Mouse (Mus musculus) kidney, adult 2 months (tissue): ENCODE data around the gene Med22. TPM values are rescaled to one million over a fixed set of nuclear protein-coding genes. Genes with fewer than 3 reads are reported as not detected.

Source experiments
- DNase-seq: peaks from one replicate; pipeline ENCODE4 v3.0.0; 2021
- H3K27ac ChIP-seq: fragments of 200-500 bp; 2 replicates; pipeline ENCODE4 v1.5.1; 2012; ENCODE audit warnings: low read depth, low read length, control low read depth, inconsistent platforms; ENCODE audit not compliant: insufficient read depth
- H3K27me3 ChIP-seq: fragments of 200-500 bp; replicated peaks from 2 replicates; pipeline ENCODE4 v1.6.1; 2012; ENCODE audit warnings: mild to moderate bottlenecking, moderate library complexity, low read length, inconsistent platforms; ENCODE audit not compliant: control insufficient read depth, insufficient read depth
- H3K36me3 ChIP-seq: fragments of 200-500 bp; 2 replicates; pipeline ENCODE4 v1.6.1; 2012; ENCODE audit warnings: mild to moderate bottlenecking, moderate library complexity, low read length, inconsistent platforms; ENCODE audit not compliant: control insufficient read depth, insufficient read depth
- H3K4me1 ChIP-seq: fragments of 200-500 bp; 2 replicates; pipeline ENCODE4 v1.6.1; 2011; ENCODE audit warnings: low read length; ENCODE audit not compliant: control insufficient read depth, insufficient read depth
- H3K4me3 ChIP-seq: fragments of 200-500 bp; 2 replicates; pipeline ENCODE4 v1.5.1; 2011; ENCODE audit warnings: mild to moderate bottlenecking, low read depth, low read length, control low read depth; ENCODE audit not compliant: insufficient read depth
- CTCF ChIP-seq: fragments of 200-500 bp; conservative IDR thresholded peaks from 2 replicates; pipeline ENCODE4 v1.5.1; 2011; ENCODE audit warnings: low read depth, mild to moderate bottlenecking, control low read depth, low read length, moderate library complexity, mixed read lengths; ENCODE audit not compliant: insufficient read depth, insufficient read length
- POLR2A ChIP-seq: fragments of 200-500 bp; IDR thresholded peaks from one replicate; pipeline ENCODE4 v1.6.1; 2011; ENCODE audit warnings: low read depth, low read length, control low read depth
- WGBS: fragments of 180-500 bp; shearing (Covaris S2); methylation state at CpG from one replicate; pipeline ENCODE4 v1.1.7; 2018; 5-methylcytosine and 5-hydroxymethylcytosine counted together
- polyA plus RNA-seq: library from polyadenylated mRNA; depleted of rRNA; stranded (reverse); fragments of >200 nt; gene quantifications from 2 replicates; pipeline ENCODE4 v1.2.3, GENCODE M21; 2012

Med22 gene
- polyA plus RNA-seq, 1 experiment, result 39.5 TPM

- DNase-seq, result no peak
- WGBS, result 72% methylated on average over 18 of the region's 18 CpGs
- Histone ChIP-seq H3K4me1 (peaks cover 8% of the 10 kb centered on the region), H3K4me3 (no peak overlapping the region), H3K27me3 (no peaks in the 10 kb centered on the region), H3K27ac (no peak overlapping the region), H3K36me3 (peaks cover 4% of the 10 kb centered on the region; the same call in 1 of the 2 replicates)
- no peak for TF ChIP-seq POLR2A
- TF ChIP-seq CTCF, result no peak
Observed at GRCm38 (mm10) chr2:26908710-26909386, 1.6 kb downstream of the Med22 start.

- Histone ChIP-seq H3K4me3 (no peak overlapping the region), H3K27ac (no peak overlapping the region), H3K4me1 (peaks cover 14% of the 10 kb centered on the region), H3K36me3 (no peaks in the 10 kb centered on the region), H3K27me3 (no peaks in the 10 kb centered on the region)
- WGBS, result 8% methylated on average over 4 of the region's 4 CpGs
- DNase-seq, result peak; percentile 71
- TF ChIP-seq CTCF, result peak; percentile 87
- TF ChIP-seq POLR2A, result no peak
Observed at GRCm38 (mm10) chr2:26907109-26907508, 3.4 kb downstream of the Med22 start.

- DNase-seq, result no peak
- H3K27ac ChIP-seq, result no peak overlapping the region
- 94% methylated on average over 3 of the region's 3 CpGs for WGBS
- no peak for TF ChIP-seq CTCF
- no peak for TF ChIP-seq POLR2A
- H3K36me3 ChIP-seq, result no peaks in the 10 kb centered on the region
- H3K27me3 ChIP-seq, result no peaks in the 10 kb centered on the region
- H3K4me3 ChIP-seq, result no peak overlapping the region
- H3K4me1 ChIP-seq, result peaks cover 20% of the 10 kb centered on the region
Observed at GRCm38 (mm10) chr2:26906431-26906830, 4.0 kb downstream of the Med22 start.

GRCm38 (mm10) chr2:26905936-26906335 is 4.5 kb downstream of the Med22 start:
- 89% methylated on average over 2 of the region's 2 CpGs for WGBS
- Histone ChIP-seq H3K27me3 (no peaks in the 10 kb centered on the region), H3K4me3 (no peak overlapping the region), H3K27ac (no peak overlapping the region), H3K4me1 (peaks cover 20% of the 10 kb centered on the region), H3K36me3 (no peaks in the 10 kb centered on the region)
- DNase-seq, result no peak
- TF ChIP-seq CTCF (no peak), POLR2A (no peak)

GRCm38 (mm10) chr2:26903311-26903710 is 7.2 kb downstream of the Med22 start:
- WGBS, result 8% methylated on average over 7 of the region's 7 CpGs
- no peak for TF ChIP-seq CTCF
- TF ChIP-seq POLR2A, result no peak

GRCm38 (mm10) chr2:26902467-26903220 is 7.8 kb downstream of the Med22 start, which contains the start of gene Surf6:
Surf6 (minus strand) TSS chr2:26902879.
- H3K27ac ChIP-seq, result peak within 1 kb of the TSS; percentile 77
- WGBS, result under 1% methylated on average over 41 of the region's 41 CpGs
- peaks cover 17% of the 10 kb centered on the region for H3K4me1 ChIP-seq
- no peaks in the 10 kb centered on the region; the same call in 1 of the 2 replicates for H3K36me3 ChIP-seq
- DNase-seq, result peak; percentile 99
- TF ChIP-seq CTCF (0 out of 2 replicates have a peak, but pooled peaks have one; percentile 0), POLR2A (peak; percentile 32)
- H3K27me3 ChIP-seq, result no peaks in the 10 kb centered on the region
- H3K4me3 ChIP-seq, result peak within 1 kb of the TSS; percentile 91

More at GRCm38 (mm10) chr2:26903311-26903710, 7.2 kb downstream of the Med22 start:
- Histone ChIP-seq H3K4me1 (peaks cover 17% of the 10 kb centered on the region), H3K27me3 (no peaks in the 10 kb centered on the region), H3K27ac (peak overlapping the region; percentile 68), H3K4me3 (peak overlapping the region; percentile 91), H3K36me3 (no peaks in the 10 kb centered on the region)
- no peak for DNase-seq
